Mouse (Mus musculus): ENCODE measurements around the gene Coro1a. TPM values are rescaled to one million over a fixed set of nuclear protein-coding genes. Genes with fewer than 3 reads are reported as not detected.
"Not testable (repeated sequence)": the region's sequence is repeated elsewhere in the genome, so short reads cannot be mapped to it uniquely, and the experiment has no call there.

Gene Coro1a
- polyA plus RNA-seq, 1 experiment from 2014 or later = 21.5 TPM

- peaks cover 20% of the 10 kb centered on the region for H3K36me3 ChIP-seq (ENCODE audit: control insufficient read depth, insufficient read depth)
- H3K4me2 ChIP-seq (replicated peaks; ENCODE audit: low read depth) = no peak overlapping the region
- no peak overlapping the region for H3K27ac ChIP-seq (ENCODE audit: low read depth, low read length)
- H3K27me3 ChIP-seq (replicated peaks; ENCODE audit: control insufficient read depth, insufficient read depth, low read length) = no peaks in the 10 kb centered on the region
- ATAC-seq = no peak
- 25% methylated on average over 3 of the region's 3 CpGs for WGBS
- H3K4me1 ChIP-seq (replicated peaks; ENCODE audit: control insufficient read depth, insufficient read depth, low read length) = peaks cover 8% of the 10 kb centered on the region; the same call in 1 of the 2 replicates
- H3K9me3 ChIP-seq (ENCODE audit: control insufficient read depth) = no peaks in the 10 kb centered on the region
- TF ChIP-seq CTCF (IDR thresholded peaks at IDR 0.05; ENCODE audit: low read depth) = peak; percentile 94
- H3K4me3 ChIP-seq (ENCODE audit: low read depth, low read length) = no peak overlapping the region
- H3K9ac ChIP-seq (ENCODE audit: low read depth, low read length) = no peak overlapping the region
These were observed 14.3 kb downstream of the Coro1a start for GRCm38 (mm10) chr7:126693256-126693655.

- H3K27me3 ChIP-seq (replicated peaks; ENCODE audit: control insufficient read depth, insufficient read depth, low read length) = no peaks in the 10 kb centered on the region
- WGBS = 95% methylated on average over 26 of the region's 26 CpGs
- no peak overlapping the region for H3K27ac ChIP-seq (ENCODE audit: low read depth, low read length)
- H3K4me3 ChIP-seq (ENCODE audit: low read depth, low read length) = no peak overlapping the region
- H3K9me3 ChIP-seq (ENCODE audit: control insufficient read depth) = no peaks in the 10 kb centered on the region
- no peak for TF ChIP-seq CTCF (IDR thresholded peaks at IDR 0.05; ENCODE audit: low read depth)
- no peak for ATAC-seq
- peaks cover 8% of the 10 kb centered on the region; the same call in 1 of the 2 replicates for H3K4me1 ChIP-seq (replicated peaks; ENCODE audit: control insufficient read depth, insufficient read depth, low read length)
- no peak overlapping the region for H3K9ac ChIP-seq (ENCODE audit: low read depth, low read length)
- no peak overlapping the region for H3K4me2 ChIP-seq (replicated peaks; ENCODE audit: low read depth)
- peaks cover 20% of the 10 kb centered on the region for H3K36me3 ChIP-seq (ENCODE audit: control insufficient read depth, insufficient read depth)
These were observed 15.2 kb downstream of the Coro1a start for GRCm38 (mm10) chr7:126692426-126692825.

DNA sequence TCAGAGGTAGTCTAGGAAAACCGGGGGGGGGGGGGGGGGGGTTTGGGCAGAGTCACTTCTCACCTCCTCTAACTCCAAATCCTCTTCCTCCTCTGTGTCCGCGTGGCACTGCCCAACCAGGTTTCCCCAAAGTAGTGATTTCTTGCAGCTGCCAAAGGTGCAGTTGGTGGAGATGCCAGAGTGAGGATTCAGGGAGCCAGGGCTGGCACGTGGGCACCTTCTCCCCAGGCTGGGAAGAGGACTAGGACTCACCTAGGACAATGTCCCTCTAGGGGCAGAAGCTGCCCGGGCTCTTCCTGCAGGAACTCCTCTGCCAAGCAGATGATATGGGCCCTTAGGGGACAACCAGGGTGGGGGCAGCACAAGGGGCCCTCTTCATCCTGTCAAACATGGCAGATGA, 15.9 kb downstream of the Coro1a start:
- Histone ChIP-seq H3K36me3 (ENCODE audit: control insufficient read depth, insufficient read depth) (peaks cover 20% of the 10 kb centered on the region), H3K27me3 (replicated peaks; ENCODE audit: control insufficient read depth, insufficient read depth, low read length) (no peaks in the 10 kb centered on the region), H3K27ac (ENCODE audit: low read depth, low read length) (no peak overlapping the region), H3K9ac (ENCODE audit: low read depth, low read length) (no peak overlapping the region), H3K4me2 (replicated peaks; ENCODE audit: low read depth) (no peak overlapping the region), H3K9me3 (ENCODE audit: control insufficient read depth) (no peaks in the 10 kb centered on the region), H3K4me3 (ENCODE audit: low read depth, low read length) (no peak overlapping the region), H3K4me1 (replicated peaks; ENCODE audit: control insufficient read depth, insufficient read depth, low read length) (peaks cover 5% of the 10 kb centered on the region; the same call in 1 of the 2 replicates)
- no peak for ATAC-seq
- TF ChIP-seq CTCF (IDR thresholded peaks at IDR 0.05; ENCODE audit: low read depth) = no peak
- 83% methylated on average over 5 of the region's 5 CpGs for WGBS

- H3K9me3 ChIP-seq (ENCODE audit: control insufficient read depth) = no peaks in the 10 kb centered on the region
- H3K4me3 ChIP-seq (ENCODE audit: low read depth, low read length) = no peak overlapping the region
- peaks cover 20% of the 10 kb centered on the region for H3K36me3 ChIP-seq (ENCODE audit: control insufficient read depth, insufficient read depth)
- no peaks in the 10 kb centered on the region for H3K4me1 ChIP-seq (replicated peaks; ENCODE audit: control insufficient read depth, insufficient read depth, low read length)
- ATAC-seq = no peak
- no peak for TF ChIP-seq CTCF (IDR thresholded peaks at IDR 0.05; ENCODE audit: low read depth)
- no peak overlapping the region for H3K27ac ChIP-seq (ENCODE audit: low read depth, low read length)
- no peaks in the 10 kb centered on the region for H3K27me3 ChIP-seq (replicated peaks; ENCODE audit: control insufficient read depth, insufficient read depth, low read length)
- H3K4me2 ChIP-seq (replicated peaks; ENCODE audit: low read depth) = no peak overlapping the region
- 91% methylated on average over 3 of the region's 3 CpGs for WGBS
- no peak overlapping the region for H3K9ac ChIP-seq (ENCODE audit: low read depth, low read length)
These were observed 16.9 kb downstream of the Coro1a start for GRCm38 (mm10) chr7:126690737-126691136.

GRCm38 (mm10) chr7:126689021-126689420, 18.6 kb downstream of the Coro1a start:
- Histone ChIP-seq H3K4me2 (replicated peaks; ENCODE audit: low read depth) (no peak overlapping the region), H3K27me3 (replicated peaks; ENCODE audit: control insufficient read depth, insufficient read depth, low read length) (no peaks in the 10 kb centered on the region), H3K9me3 (ENCODE audit: control insufficient read depth) (no peaks in the 10 kb centered on the region), H3K27ac (ENCODE audit: low read depth, low read length) (no peak overlapping the region), H3K4me3 (ENCODE audit: low read depth, low read length) (no peak overlapping the region), H3K9ac (ENCODE audit: low read depth, low read length) (no peak overlapping the region), H3K36me3 (ENCODE audit: control insufficient read depth, insufficient read depth) (peaks cover 20% of the 10 kb centered on the region), H3K4me1 (replicated peaks; ENCODE audit: control insufficient read depth, insufficient read depth, low read length) (no peaks in the 10 kb centered on the region)
- TF ChIP-seq CTCF (IDR thresholded peaks at IDR 0.05; ENCODE audit: low read depth) = no peak
- 69% methylated on average over 3 of the region's 3 CpGs for WGBS
- no peak for ATAC-seq

- H3K36me3 ChIP-seq (ENCODE audit: control insufficient read depth, insufficient read depth) = peaks cover 20% of the 10 kb centered on the region
- not testable (repeated sequence) for H3K27me3 ChIP-seq (replicated peaks; ENCODE audit: control insufficient read depth, insufficient read depth, low read length); H3K9me3 ChIP-seq (ENCODE audit: control insufficient read depth); ATAC-seq; H3K9ac ChIP-seq (ENCODE audit: low read depth, low read length); H3K4me3 ChIP-seq (ENCODE audit: low read depth, low read length); H3K4me2 ChIP-seq (replicated peaks; ENCODE audit: low read depth); H3K4me1 ChIP-seq (replicated peaks; ENCODE audit: control insufficient read depth, insufficient read depth, low read length); H3K27ac ChIP-seq (ENCODE audit: low read depth, low read length)
- 62% methylated on average over 4 of the region's 4 CpGs for WGBS
These were observed 19.4 kb downstream of the Coro1a start for GRCm38 (mm10) chr7:126688156-126688555.

GRCm38 (mm10) chr7:126681221-126681620, 26.4 kb downstream of the Coro1a start:
- no peak overlapping the region for H3K4me3 ChIP-seq (ENCODE audit: low read depth, low read length)
- TF ChIP-seq CTCF (IDR thresholded peaks at IDR 0.05; ENCODE audit: low read depth) = 0 out of 2 replicates have a peak, but pooled peaks have one; percentile 14
- H3K9me3 ChIP-seq (ENCODE audit: control insufficient read depth) = no peaks in the 10 kb centered on the region
- no peak overlapping the region for H3K4me2 ChIP-seq (replicated peaks; ENCODE audit: low read depth)
- ATAC-seq = peak; percentile 77
- no peak overlapping the region for H3K9ac ChIP-seq (ENCODE audit: low read depth, low read length)
- no peak overlapping the region for H3K27ac ChIP-seq (ENCODE audit: low read depth, low read length)
- WGBS = 44% methylated on average over 5 of the region's 5 CpGs
- H3K4me1 ChIP-seq (replicated peaks; ENCODE audit: control insufficient read depth, insufficient read depth, low read length) = peaks cover 2% of the 10 kb centered on the region; the same call in 1 of the 2 replicates
- no peaks in the 10 kb centered on the region for H3K36me3 ChIP-seq (ENCODE audit: control insufficient read depth, insufficient read depth)
- H3K27me3 ChIP-seq (replicated peaks; ENCODE audit: control insufficient read depth, insufficient read depth, low read length) = no peaks in the 10 kb centered on the region
